9 mouse cellular contexts compared by ENCODE assay signal in the genomic region with DNA sequence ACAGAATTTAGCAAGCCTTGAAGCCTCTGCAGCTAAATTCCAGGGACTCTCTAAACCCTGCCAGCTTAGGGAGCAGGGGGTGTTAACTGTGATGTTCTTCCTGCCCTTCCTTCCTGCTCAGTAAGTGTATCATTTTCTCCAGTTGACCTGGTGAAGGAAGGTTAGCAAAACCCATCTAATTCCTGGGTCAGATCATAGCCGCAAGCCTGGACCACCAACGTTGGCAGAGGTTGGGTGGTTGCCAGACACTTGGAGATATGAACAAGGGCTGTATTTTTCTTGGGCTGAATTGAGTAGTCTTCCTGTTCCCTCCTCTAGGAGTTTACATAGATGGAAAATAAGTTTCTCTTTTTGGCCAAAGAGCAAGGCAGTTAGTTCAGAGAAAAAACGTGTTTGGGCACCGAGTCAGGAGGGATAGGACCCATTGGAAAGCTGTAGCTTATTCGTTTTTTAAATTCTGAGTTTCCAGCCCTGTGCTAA.
DNase-seq lines count a peak whose midpoint lies in the region; ATAC-seq lines count a peak whose summit lies in the region.
"Had no signal": no experiment of that assay in that cellular context is flagged by ENCODE, and none has a peak within 500 bp of the region (broad histone marks: within the 10 kb centered on the region; RNA-seq: fewer than 3 reads in every experiment).

No protein-coding gene starts in this region.

- H3K9ac ChIP-seq in forebrain, embryonic 14.5 days (ENCODE audit: low read length), result no peak overlapping the region
- H3K9ac ChIP-seq in intestine, embryonic 16.5 days (ENCODE audit: low read depth, low read length), result no peak overlapping the region
- no peak overlapping the region for H3K9ac ChIP-seq in neural tube, embryonic 12.5 days
- H3K9ac ChIP-seq: liver, embryonic 15.5 days had no signal

- 0 out of 2 replicates have a peak, but pooled peaks have one; percentile 18 for ATAC-seq in forebrain, embryonic 14.5 days
- ATAC-seq in intestine, embryonic 16.5 days, result no peak; the same call in 1 of the 2 replicates
- ATAC-seq in neural tube, embryonic 12.5 days (ENCODE audit: low FRiP score, low read depth), result no peak
- no peak for ATAC-seq in inflammation-experienced regulatory T-cells, adult 6 months

- no peaks in the 10 kb centered on the region for H3K36me3 ChIP-seq in forebrain, embryonic 14.5 days (ENCODE audit: control insufficient read depth, insufficient read depth, low read length)
- peaks cover 6% of the 10 kb centered on the region; the same call in 1 of the 2 replicates for H3K36me3 ChIP-seq in forebrain, embryonic 10.5 days (replicated peaks)
- H3K36me3 ChIP-seq in intestine, embryonic 16.5 days (ENCODE audit: control insufficient read depth, insufficient read depth, low read length), result no peaks in the 10 kb centered on the region
- H3K36me3 ChIP-seq in neural tube, embryonic 12.5 days, result no peaks in the 10 kb centered on the region
- H3K36me3 ChIP-seq: liver, embryonic 15.5 days had no signal

- no peak overlapping the region for H3K4me2 ChIP-seq in forebrain, embryonic 14.5 days (ENCODE audit: low read length)
- peak overlapping the region; percentile 22; the same call in 1 of the 2 replicates for H3K4me2 ChIP-seq in intestine, embryonic 16.5 days (ENCODE audit: low read depth, low read length)
- peak overlapping the region; percentile 19; the same call in 1 of the 2 replicates for H3K4me2 ChIP-seq in neural tube, embryonic 12.5 days (replicated peaks)
- H3K4me2 ChIP-seq: liver, embryonic 15.5 days had no signal

- H3K4me1 ChIP-seq in forebrain, embryonic 14.5 days (ENCODE audit: control insufficient read depth, insufficient read depth, low read length), result peaks cover 15% of the 10 kb centered on the region
- H3K4me1 ChIP-seq in forebrain, embryonic 10.5 days, result peaks cover 31% of the 10 kb centered on the region
- H3K4me1 ChIP-seq in intestine, embryonic 16.5 days (ENCODE audit: control insufficient read depth, insufficient read depth, low read length), result peaks cover 6% of the 10 kb centered on the region
- peaks cover 34% of the 10 kb centered on the region for H3K4me1 ChIP-seq in neural tube, embryonic 12.5 days
- H3K4me1 ChIP-seq: liver, embryonic 15.5 days had no signal

- no peak overlapping the region for H3K27ac ChIP-seq in forebrain, embryonic 14.5 days (ENCODE audit: low read depth, low read length)
- H3K27ac ChIP-seq in forebrain, embryonic 10.5 days, result no peak overlapping the region
- H3K27ac ChIP-seq in intestine, embryonic 16.5 days (ENCODE audit: low read length), result no peak overlapping the region
- H3K27ac ChIP-seq in neural tube, embryonic 12.5 days, result no peak overlapping the region
- H3K27ac ChIP-seq: liver, embryonic 15.5 days had no signal

- WGBS in forebrain, embryonic 14.5 days, result 10% methylated on average over 5 of the region's 5 CpGs
- WGBS in forebrain, embryonic 10.5 days, result 62% methylated on average over 5 of the region's 5 CpGs
- 19% methylated on average over 5 of the region's 5 CpGs for WGBS in intestine, embryonic 16.5 days
- WGBS in neural tube, embryonic 12.5 days, result 33% methylated on average over 5 of the region's 5 CpGs

- H3K9me3 ChIP-seq in forebrain, embryonic 14.5 days (replicated peaks; ENCODE audit: control insufficient read depth, low read length), result no peaks in the 10 kb centered on the region
- no peaks in the 10 kb centered on the region for H3K9me3 ChIP-seq in forebrain, embryonic 10.5 days
- H3K9me3 ChIP-seq in intestine, embryonic 16.5 days (ENCODE audit: control insufficient read depth, low read length), result no peaks in the 10 kb centered on the region
- H3K9me3 ChIP-seq in neural tube, embryonic 12.5 days, result no peaks in the 10 kb centered on the region
- H3K9me3 ChIP-seq: liver, embryonic 15.5 days had no signal

- no peaks in the 10 kb centered on the region for H3K27me3 ChIP-seq in forebrain, embryonic 14.5 days (replicated peaks; ENCODE audit: control insufficient read depth, insufficient read depth, low read length)
- peaks cover 6% of the 10 kb centered on the region for H3K27me3 ChIP-seq in forebrain, embryonic 10.5 days (ENCODE audit: poor library complexity, severe bottlenecking)
- no peaks in the 10 kb centered on the region for H3K27me3 ChIP-seq in intestine, embryonic 16.5 days (replicated peaks; ENCODE audit: control insufficient read depth, insufficient read depth, low read length)
- H3K27me3 ChIP-seq in neural tube, embryonic 12.5 days (replicated peaks), result no peaks in the 10 kb centered on the region
- H3K27me3 ChIP-seq: liver, embryonic 15.5 days had no signal

- H3K4me3 ChIP-seq in forebrain, embryonic 14.5 days (ENCODE audit: low read depth, low read length), result no peak overlapping the region
- no peak overlapping the region for H3K4me3 ChIP-seq in forebrain, embryonic 10.5 days
- no peak overlapping the region for H3K4me3 ChIP-seq in intestine, embryonic 16.5 days (ENCODE audit: low read length)
- H3K4me3 ChIP-seq in neural tube, embryonic 12.5 days, result no peak overlapping the region
- H3K4me3 ChIP-seq: liver, embryonic 15.5 days had no signal

- peak; percentile 61 for DNase-seq in forebrain, embryonic 14.5 days (ENCODE audit: low spot score)
- no peak for DNase-seq in forebrain, embryonic 10.5 days (ENCODE audit: extremely low spot score, low spot score)
- peak; percentile 56 to 61 for DNase-seq in right cerebral cortex, postnatal 10 days (ENCODE audit: low spot score in 2 of 2)
- DNase-seq in right cerebral cortex, postnatal 36 days (ENCODE audit: low spot score in 2 of 2), result no peak
- DNase-seq in MN1 (ENCODE audit: low spot score), result no peak

Comparison
In these comparisons a context has a peak if more than half of its experiments do, and no peak if none do; other contexts are left out.
1. DNase-seq: peak in forebrain, embryonic 14.5 days (single experiment) and right cerebral cortex, postnatal 10 days (2 of 2); none in forebrain, embryonic 10.5 days (single experiment), right cerebral cortex, postnatal 36 days (0 of 2) and MN1 (single experiment).